Mouse (Mus musculus) bone marrow macrophage, adult 2 months (primary cell): ENCODE data around the gene Dido1.

Experiments used
- CTCF ChIP-seq: IDR thresholded peaks from 2 replicates; pipeline ENCODE4 v1.5.1; 2012; ENCODE audit warnings: low read depth, mild to moderate bottlenecking, low read length, moderate library complexity
- POLR2A ChIP-seq: IDR thresholded peaks from 2 replicates; pipeline ENCODE4 v1.6.1; 2012; ENCODE audit warnings: mild to moderate bottlenecking, low read depth, low read length, borderline replicate concordance

DNA sequence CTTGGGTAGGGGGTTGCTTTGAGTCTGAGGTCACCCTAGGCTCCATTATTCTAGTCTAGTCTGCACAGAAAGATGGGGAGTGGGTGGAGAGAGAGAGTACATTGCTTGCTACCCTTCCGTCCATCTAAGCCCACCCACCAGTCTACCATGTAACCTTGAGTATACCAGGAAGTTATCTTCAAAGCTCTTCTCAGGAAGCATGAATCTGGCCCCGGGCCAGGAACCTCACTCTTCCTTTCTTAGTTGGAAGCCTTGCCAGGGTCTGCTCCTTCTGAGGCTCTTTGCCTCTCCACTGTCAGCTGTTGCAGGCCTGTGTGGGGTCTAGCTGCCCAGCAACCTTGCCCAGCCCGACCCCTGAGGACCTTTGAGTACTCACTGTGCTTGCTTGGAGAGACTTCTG, 21.2 kb upstream of the Dido1 start:
- TF ChIP-seq CTCF (no peak), POLR2A (no peak)
